Mouse (Mus musculus): ENCODE measurements around the gene Ptgfr. TPM values are rescaled to one million over a fixed set of nuclear protein-coding genes. Genes with fewer than 3 reads are reported as not detected.

Gene Ptgfr
- polyA plus RNA-seq (2015; fragmentation: Nextera tagmentation; extraction: Ambion mirVana): 9.0 and 10.1 TPM in 2 replicates

DNA sequence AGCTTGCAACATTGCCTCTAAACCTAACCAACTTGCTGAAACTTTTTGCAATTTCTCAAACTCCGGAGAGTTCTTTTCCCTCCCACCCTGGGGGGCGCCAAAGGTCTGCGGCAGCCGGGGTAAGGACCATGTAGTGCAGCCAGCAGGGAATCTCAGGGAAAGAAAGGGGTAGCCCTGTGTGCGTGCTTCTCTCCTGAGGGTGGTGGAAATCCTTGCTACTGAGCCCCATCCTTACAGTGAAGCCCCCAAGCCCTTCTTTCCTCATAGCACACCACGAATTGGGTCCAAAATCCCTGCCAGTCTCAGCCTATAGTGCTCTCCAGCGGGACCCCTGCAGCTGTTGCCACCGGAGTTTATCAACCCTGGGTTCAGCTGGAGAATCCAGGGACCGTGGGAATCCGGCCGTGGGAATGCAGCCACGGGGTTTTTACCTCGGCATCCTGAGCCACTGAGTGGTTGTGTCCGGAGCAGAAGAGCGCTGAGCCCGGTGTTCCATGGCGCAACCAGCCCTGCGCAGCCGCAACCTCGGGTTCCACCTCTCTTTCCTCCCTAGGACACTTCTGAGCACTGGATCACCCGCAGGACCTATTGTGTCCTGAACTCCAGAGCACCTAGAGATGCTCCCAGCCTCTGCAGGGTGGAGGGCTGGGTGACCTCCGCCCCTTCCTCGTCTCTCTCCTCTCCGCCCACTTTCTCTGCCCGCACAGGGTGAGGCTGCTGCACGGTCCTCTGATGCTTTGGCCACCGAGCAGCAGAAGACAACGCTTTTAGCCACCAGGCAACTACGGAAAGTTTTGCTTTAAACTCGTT lies at the start of gene Ptgfr:
TSS of gene Ptgfr (minus strand) at position 760 of the 810 bp plus-strand sequence.
- WGBS: 2% methylated on average over 30 of the region's 30 CpGs
- Histone ChIP-seq H3K4me3 (peak within 1 kb of the TSS; percentile 48), H3K36me3 (no peaks in the 10 kb centered on the region), H3K9me3 (no peaks in the 10 kb centered on the region), H3K4me1 (peaks cover 12% of the 10 kb centered on the region), H3K9ac (peak within 1 kb of the TSS; percentile 49), H3K27ac (peak within 1 kb of the TSS; percentile 73), H3K4me2 (peak within 1 kb of the TSS; percentile 92), H3K27me3 (peaks cover 9% of the 10 kb centered on the region; the same call in 1 of the 2 replicates)
- peak; percentile 87 for ATAC-seq (ENCODE audit: insufficient number of reproducible peaks, low FRiP score, low TSS enrichment, low read depth)

DNA sequence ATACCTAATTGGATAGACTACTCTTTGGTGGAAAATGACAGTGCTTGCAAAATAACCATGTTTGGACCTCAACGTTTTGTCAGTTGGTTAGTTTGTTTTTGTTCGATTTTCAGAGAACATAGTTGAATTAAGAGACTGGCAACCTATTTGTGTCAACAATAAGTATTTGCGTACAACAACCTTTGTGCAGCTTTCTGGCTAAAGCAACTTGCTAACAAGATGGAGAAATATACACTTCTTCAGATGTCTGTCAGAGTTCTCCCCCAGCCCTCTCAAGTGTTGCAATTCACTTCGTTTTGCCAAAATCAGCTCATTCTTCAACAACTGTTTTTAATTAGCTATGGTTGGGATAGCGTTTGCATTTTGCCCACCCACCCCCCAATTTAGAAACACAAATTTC lies 46.5 kb upstream of the Ptgfr start:
- no peak overlapping the region for H3K4me2 ChIP-seq
- H3K27ac ChIP-seq: no peak overlapping the region
- ATAC-seq (ENCODE audit: insufficient number of reproducible peaks, low FRiP score, low TSS enrichment, low read depth): no peak
- no peaks in the 10 kb centered on the region for H3K4me1 ChIP-seq
- H3K27me3 ChIP-seq: no peaks in the 10 kb centered on the region
- H3K36me3 ChIP-seq: no peaks in the 10 kb centered on the region
- WGBS: 51% methylated on average over 5 of the region's 5 CpGs
- H3K9ac ChIP-seq: no peak overlapping the region
- H3K9me3 ChIP-seq: no peaks in the 10 kb centered on the region
- no peak overlapping the region for H3K4me3 ChIP-seq

DNA sequence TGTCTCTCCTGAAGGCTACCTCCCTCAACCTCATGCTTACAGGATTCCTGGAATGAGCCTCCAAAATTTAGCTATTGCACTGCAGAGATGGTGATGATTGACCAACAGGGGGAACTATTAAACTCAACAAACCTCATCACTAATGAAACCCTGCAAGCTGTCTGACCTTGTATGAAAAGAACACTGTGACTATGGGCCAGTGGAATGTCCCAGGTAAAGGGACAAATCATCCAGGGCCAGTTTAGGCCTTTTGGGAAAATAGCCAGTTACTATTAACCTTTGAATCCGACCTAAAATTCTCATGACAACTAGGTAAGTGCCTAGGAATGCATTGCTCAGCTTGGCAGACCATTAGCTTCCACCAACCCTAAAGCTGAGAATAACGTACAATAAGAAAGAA lies 42.6 kb upstream of the Ptgfr start:
- Histone ChIP-seq H3K36me3 (no peaks in the 10 kb centered on the region), H3K27me3 (no peaks in the 10 kb centered on the region), H3K4me1 (no peaks in the 10 kb centered on the region), H3K4me2 (no peak overlapping the region), H3K27ac (no peak overlapping the region), H3K9ac (no peak overlapping the region), H3K4me3 (no peak overlapping the region), H3K9me3 (no peaks in the 10 kb centered on the region)
- ATAC-seq (ENCODE audit: insufficient number of reproducible peaks, low FRiP score, low TSS enrichment, low read depth): no peak
- 44% methylated on average over 2 of the region's 2 CpGs for WGBS

DNA sequence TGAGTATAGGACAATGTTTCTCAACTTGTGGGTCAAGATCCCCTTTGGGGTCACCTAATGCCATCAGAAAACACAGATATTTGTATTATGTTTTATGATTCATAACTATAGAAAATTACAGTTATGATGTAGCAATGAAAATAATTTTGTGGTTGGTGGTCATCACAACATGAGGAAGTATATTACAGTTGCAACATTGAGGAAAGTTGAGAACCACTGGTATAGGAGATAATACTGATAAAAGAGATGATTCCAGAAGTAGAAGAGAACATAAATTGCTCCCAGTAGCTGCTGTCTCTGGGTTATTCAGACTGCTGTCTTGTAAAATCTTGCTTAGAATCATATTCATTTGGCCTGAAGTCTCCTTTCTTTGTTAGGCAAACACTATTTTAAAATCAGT lies 31.5 kb upstream of the Ptgfr start:
- Histone ChIP-seq H3K4me1 (no peaks in the 10 kb centered on the region), H3K27me3 (no peaks in the 10 kb centered on the region), H3K4me3 (no peak overlapping the region), H3K4me2 (no peak overlapping the region), H3K9ac (no peak overlapping the region), H3K27ac (no peak overlapping the region), H3K9me3 (no peaks in the 10 kb centered on the region), H3K36me3 (no peaks in the 10 kb centered on the region)
- no peak for ATAC-seq (ENCODE audit: insufficient number of reproducible peaks, low FRiP score, low TSS enrichment, low read depth)

DNA sequence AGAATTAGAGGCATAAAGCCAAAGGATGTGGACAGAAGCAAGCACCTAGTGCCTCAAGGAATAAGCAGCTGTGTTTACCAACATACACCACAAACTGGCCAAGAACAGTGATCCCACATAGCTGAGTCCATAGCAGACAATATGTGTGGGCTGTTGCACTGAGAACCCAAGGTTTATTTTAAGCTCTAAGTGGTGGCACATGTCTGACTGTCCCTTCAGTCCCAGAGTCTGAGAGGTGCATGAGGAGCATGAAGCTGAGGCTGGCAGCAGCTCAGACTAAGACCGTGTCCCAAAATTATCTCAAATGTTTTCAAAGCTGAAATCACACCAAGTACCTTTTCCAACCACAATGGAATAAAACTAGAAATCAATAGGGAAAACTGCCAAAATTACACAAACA lies 13.9 kb upstream of the Ptgfr start:
- Histone ChIP-seq H3K27me3 (no peaks in the 10 kb centered on the region), H3K9ac (no peak overlapping the region), H3K4me1 (0 out of 2 replicates have a peak, but pooled peaks cover 3% of the 10 kb centered on the region), H3K4me2 (no peak overlapping the region), H3K4me3 (no peak overlapping the region), H3K36me3 (no peaks in the 10 kb centered on the region), H3K9me3 (no peaks in the 10 kb centered on the region), H3K27ac (no peak overlapping the region)
- no peak for ATAC-seq (ENCODE audit: insufficient number of reproducible peaks, low FRiP score, low TSS enrichment, low read depth)
- 75% methylated on average over 1 of the region's 1 CpGs for WGBS

DNA sequence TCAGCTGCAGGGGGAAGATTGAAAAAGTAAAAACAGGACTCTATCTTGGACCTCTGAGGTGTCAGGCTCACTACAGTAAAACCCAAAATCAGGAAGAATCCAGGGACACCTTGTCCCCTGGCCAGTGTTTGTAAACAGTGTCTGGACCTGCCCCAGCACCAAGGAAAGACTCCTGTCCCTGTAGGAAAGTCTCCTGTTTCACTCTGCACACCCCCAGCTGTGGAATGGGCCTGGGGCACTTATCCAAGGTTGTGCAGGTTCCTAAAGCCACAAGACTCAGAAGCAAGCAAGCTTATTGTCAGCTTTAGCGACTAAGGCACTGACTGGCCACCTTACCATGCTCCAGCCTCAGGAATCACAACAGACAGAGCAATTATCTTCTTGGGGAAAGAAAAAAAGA lies 13.2 kb upstream of the Ptgfr start:
- H3K4me1 ChIP-seq: 0 out of 2 replicates have a peak, but pooled peaks cover 3% of the 10 kb centered on the region
- H3K36me3 ChIP-seq: no peaks in the 10 kb centered on the region
- no peak overlapping the region for H3K27ac ChIP-seq
- no peaks in the 10 kb centered on the region for H3K9me3 ChIP-seq
- H3K9ac ChIP-seq: no peak overlapping the region
- 37% methylated on average over 1 of the region's 1 CpGs for WGBS
- H3K4me3 ChIP-seq: no peak overlapping the region
- no peaks in the 10 kb centered on the region for H3K27me3 ChIP-seq
- ATAC-seq (ENCODE audit: insufficient number of reproducible peaks, low FRiP score, low TSS enrichment, low read depth): no peak
- no peak overlapping the region for H3K4me2 ChIP-seq

DNA sequence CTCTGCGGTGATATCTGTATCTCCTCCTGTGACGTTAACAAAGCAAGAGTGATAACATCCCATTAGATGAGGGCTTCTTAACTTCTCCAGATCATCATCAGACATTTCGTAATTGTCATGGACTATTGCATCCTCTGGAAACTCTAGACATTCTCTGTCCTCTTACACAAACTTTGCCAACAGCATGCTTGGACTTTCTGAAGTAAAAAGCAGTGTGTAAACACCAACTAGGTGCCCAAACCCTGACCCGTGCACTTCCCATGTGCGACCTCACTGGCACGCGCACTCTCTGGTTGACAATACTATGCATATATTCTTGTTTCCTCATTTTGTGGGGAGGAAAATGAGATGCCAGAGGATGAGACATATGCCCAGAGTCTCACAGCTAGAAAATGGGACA lies 8.9 kb upstream of the Ptgfr start:
- ATAC-seq (ENCODE audit: insufficient number of reproducible peaks, low FRiP score, low TSS enrichment, low read depth): no peak
- Histone ChIP-seq H3K9ac (no peak overlapping the region), H3K4me1 (peaks cover 10% of the 10 kb centered on the region; the same call in 1 of the 2 replicates), H3K27ac (no peak overlapping the region), H3K9me3 (no peaks in the 10 kb centered on the region), H3K27me3 (no peaks in the 10 kb centered on the region), H3K4me2 (no peak overlapping the region), H3K4me3 (no peak overlapping the region), H3K36me3 (no peaks in the 10 kb centered on the region)
- 88% methylated on average over 7 of the region's 7 CpGs for WGBS

DNA sequence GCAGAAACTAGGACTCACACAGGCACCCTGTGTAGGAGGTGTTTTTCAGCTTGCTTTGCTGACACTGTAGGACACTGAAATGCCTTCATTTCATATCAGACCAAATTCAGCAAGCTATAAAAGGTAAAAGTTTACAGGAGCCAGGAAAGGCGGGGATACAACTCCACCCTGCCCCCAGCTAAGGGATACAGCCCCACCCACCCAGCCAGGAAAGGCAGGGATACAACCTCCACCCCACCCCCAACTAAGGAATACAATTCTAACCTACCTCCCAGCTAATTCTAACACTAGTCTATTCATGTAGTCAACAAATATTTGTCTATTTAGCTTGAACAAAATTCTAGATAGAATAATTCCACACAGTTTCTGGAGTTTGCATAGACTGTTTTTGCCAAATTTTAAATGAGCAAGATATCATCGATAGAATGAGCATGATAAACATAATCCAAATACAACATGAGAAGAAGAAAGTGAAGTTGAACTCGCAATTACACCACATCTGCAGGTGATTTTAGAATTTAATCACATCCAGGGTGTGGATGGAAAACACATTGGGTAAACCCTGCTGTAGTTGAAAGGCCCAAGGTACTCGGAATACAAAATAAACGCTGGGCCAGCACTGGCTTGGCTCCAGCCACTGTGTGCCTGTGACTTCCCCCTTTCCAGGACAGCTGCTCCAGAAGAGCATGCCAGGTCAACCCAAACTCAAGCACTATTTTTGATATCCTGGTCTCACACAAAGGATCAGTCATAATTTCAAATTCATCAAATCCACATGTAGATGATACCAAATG lies 7.1 kb upstream of the Ptgfr start:
- Histone ChIP-seq H3K4me2 (no peak overlapping the region), H3K9me3 (no peaks in the 10 kb centered on the region), H3K27ac (no peak overlapping the region), H3K9ac (no peak overlapping the region), H3K36me3 (no peaks in the 10 kb centered on the region), H3K4me3 (no peak overlapping the region), H3K27me3 (no peaks in the 10 kb centered on the region), H3K4me1 (peaks cover 7% of the 10 kb centered on the region; the same call in 1 of the 2 replicates)
- ATAC-seq (ENCODE audit: insufficient number of reproducible peaks, low FRiP score, low TSS enrichment, low read depth): no peak
- WGBS: 29% methylated on average over 5 of the region's 5 CpGs

DNA sequence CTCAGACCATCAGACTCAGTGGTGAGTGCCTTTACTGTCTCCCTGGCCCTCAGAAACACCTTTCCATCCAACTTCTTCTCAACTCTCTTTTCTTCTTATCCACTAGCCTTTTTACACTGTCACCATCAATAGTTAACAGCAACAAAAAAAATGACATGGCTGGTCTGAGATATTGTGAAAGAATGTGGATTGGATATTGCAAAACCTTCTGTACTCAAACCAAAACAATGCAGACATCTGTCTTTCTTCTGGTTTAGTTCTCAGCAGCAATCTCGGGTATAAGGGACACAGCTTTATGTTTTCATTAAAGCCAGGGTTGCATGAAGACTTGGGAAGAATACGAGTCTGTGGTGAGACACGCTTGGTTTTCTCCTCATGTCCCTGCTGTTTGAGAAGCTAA lies 3.3 kb upstream of the Ptgfr start:
- no peak for ATAC-seq (ENCODE audit: insufficient number of reproducible peaks, low FRiP score, low TSS enrichment, low read depth)
- no peak overlapping the region for H3K9ac ChIP-seq
- no peaks in the 10 kb centered on the region for H3K36me3 ChIP-seq
- H3K4me2 ChIP-seq: no peak overlapping the region
- peaks cover 2% of the 10 kb centered on the region; the same call in 1 of the 2 replicates for H3K27me3 ChIP-seq
- no peak overlapping the region for H3K27ac ChIP-seq
- 65% methylated on average over 3 of the region's 3 CpGs for WGBS
- no peak overlapping the region for H3K4me3 ChIP-seq
- no peaks in the 10 kb centered on the region for H3K9me3 ChIP-seq
- H3K4me1 ChIP-seq: peaks cover 19% of the 10 kb centered on the region

DNA sequence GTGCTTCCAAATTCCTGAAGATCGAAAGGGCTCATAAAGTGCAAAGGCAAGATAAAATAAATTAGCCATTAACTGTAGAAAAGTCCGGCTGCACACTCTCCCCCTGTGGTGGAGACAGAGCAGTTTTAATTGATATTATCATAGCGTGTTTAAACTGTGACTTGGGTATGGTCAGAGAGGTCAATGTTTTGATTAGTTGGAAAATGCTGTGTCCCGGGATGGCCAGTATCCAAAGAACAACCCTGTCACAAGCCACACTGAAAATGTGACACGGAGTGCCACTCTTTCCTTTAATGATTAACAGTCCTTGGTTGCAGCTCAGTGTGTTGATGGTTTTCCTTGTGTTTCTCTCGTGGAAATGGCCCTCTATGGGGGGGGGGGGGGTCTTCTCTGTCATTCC lies 942 bp upstream of the Ptgfr start:
- 32% methylated on average over 6 of the region's 6 CpGs for WGBS
- peaks cover 12% of the 10 kb centered on the region for H3K4me1 ChIP-seq
- H3K4me2 ChIP-seq: peak overlapping the region; percentile 92; the same call in 1 of the 2 replicates
- H3K9ac ChIP-seq: no peak overlapping the region
- ATAC-seq (ENCODE audit: insufficient number of reproducible peaks, low FRiP score, low TSS enrichment, low read depth): no peak
- H3K27ac ChIP-seq: no peak overlapping the region
- no peaks in the 10 kb centered on the region for H3K9me3 ChIP-seq
- peaks cover 9% of the 10 kb centered on the region; the same call in 1 of the 2 replicates for H3K27me3 ChIP-seq
- H3K4me3 ChIP-seq: no peak overlapping the region
- no peaks in the 10 kb centered on the region for H3K36me3 ChIP-seq

DNA sequence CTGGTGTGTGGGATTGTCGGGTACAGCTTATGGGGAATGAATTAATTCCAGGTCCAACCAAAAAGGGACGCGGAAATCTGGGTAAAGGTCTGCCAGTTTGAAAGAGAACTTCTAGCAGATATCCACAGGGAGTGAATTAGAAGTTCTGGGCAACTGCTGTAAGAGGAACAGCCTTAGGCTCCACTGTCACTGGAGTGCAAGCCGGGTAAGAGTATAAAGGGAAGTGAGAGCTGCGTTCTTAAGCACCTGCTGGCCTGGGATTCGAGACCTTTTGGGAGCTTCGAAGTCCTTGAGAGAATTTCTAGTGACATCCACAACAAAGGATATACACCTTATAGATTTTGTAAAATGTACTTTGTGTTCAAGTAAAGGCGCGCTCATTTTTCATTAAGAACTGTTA lies 319 bp upstream of the Ptgfr start:
- H3K4me3 ChIP-seq: peak overlapping the region; percentile 48
- H3K9ac ChIP-seq: 0 out of 2 replicates have a peak overlapping the region, but pooled peaks have one; percentile 49
- 35% methylated on average over 9 of the region's 9 CpGs for WGBS
- peak overlapping the region; percentile 73; the same call in 1 of the 2 replicates for H3K27ac ChIP-seq
- peaks cover 12% of the 10 kb centered on the region for H3K4me1 ChIP-seq
- H3K27me3 ChIP-seq: peaks cover 9% of the 10 kb centered on the region; the same call in 1 of the 2 replicates
- H3K36me3 ChIP-seq: no peaks in the 10 kb centered on the region
- ATAC-seq (ENCODE audit: insufficient number of reproducible peaks, low FRiP score, low TSS enrichment, low read depth): no peak
- H3K9me3 ChIP-seq: no peaks in the 10 kb centered on the region
- H3K4me2 ChIP-seq: peak overlapping the region; percentile 92

DNA sequence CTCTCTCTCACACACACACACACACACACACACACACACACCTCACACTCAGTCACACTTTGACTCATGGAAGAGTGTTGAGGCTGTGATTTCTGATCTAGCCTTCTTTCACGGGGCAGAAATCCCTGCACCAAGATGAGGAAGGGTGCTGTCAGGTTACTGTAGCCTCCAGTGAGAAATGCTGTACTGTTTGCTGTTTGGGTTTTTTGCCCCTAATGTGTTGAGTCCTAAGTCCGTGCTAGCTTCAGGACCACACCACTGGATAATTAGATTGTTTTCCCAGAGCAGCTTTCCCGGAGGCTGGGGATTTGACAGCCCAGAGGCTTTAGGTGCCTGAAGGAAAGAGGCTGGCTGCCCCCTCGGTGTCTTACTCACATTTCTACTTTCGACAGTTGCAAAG lies 979 bp downstream of the Ptgfr start:
- no peak overlapping the region for H3K9ac ChIP-seq
- peaks cover 9% of the 10 kb centered on the region; the same call in 1 of the 2 replicates for H3K27me3 ChIP-seq
- no peaks in the 10 kb centered on the region for H3K36me3 ChIP-seq
- 5% methylated on average over 5 of the region's 5 CpGs for WGBS
- H3K4me2 ChIP-seq: peak overlapping the region; percentile 92
- no peaks in the 10 kb centered on the region for H3K9me3 ChIP-seq
- H3K4me1 ChIP-seq: peaks cover 12% of the 10 kb centered on the region
- H3K27ac ChIP-seq: 0 out of 2 replicates have a peak overlapping the region, but pooled peaks have one; percentile 73
- H3K4me3 ChIP-seq: peak overlapping the region; percentile 48
- 0 out of 2 replicates have a peak, but pooled peaks have one; percentile 3 for ATAC-seq (ENCODE audit: insufficient number of reproducible peaks, low FRiP score, low TSS enrichment, low read depth)
